Mouse (Mus musculus): ENCODE results near the gene 1700029I15Rik.
"Not testable (repeated sequence)": the region's sequence is repeated elsewhere in the genome, so short reads cannot be mapped to it uniquely, and the experiment has no call there.

Gene 1700029I15Rik

DNA sequence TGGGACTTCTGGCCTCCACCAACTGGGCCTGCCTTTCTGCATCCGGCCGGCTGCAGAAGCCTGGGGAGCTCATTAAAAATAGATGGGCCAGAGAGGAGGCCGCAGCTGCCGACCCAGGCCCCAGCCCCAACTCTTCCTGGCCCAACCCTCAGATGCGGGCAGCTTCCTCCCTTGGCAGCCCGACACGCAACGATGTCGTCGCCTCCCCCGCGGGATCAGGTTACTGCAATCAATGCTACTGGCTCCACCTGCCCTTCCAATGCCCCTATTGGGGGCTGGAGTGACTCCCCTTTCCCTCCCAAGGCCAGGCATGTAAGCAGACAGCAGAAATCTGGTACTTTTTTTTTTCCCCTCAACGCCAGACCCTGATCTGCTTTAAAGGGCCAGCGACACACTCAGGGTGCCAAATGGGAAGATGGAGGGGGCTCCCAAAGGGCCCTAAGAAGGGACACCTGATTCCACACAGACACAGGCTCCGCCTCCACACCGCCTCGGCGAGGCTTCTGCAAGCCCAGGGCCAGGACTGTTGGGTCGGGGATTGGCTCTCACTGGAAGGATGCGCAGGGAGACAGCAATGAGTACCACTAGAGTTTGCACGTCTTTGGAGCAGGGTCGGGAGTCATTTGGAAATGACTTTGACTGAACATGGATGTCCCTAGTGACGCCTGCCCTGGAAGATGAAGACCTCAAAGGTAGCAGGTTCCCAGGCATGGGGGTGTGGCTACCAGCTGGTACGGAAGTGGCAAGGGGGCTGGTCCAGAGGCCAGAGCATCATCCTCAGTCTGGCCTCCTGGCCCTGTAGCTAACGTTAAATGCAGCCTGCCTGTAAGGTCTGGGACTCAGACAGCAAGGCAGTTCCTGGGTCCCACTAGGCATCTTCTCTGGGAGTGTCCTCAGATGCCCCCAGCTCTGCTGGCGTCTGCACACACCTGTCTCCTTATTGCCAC is 10.3 kb downstream of the 1700029I15Rik start:
- peak; percentile 91 for DNase-seq

DNA sequence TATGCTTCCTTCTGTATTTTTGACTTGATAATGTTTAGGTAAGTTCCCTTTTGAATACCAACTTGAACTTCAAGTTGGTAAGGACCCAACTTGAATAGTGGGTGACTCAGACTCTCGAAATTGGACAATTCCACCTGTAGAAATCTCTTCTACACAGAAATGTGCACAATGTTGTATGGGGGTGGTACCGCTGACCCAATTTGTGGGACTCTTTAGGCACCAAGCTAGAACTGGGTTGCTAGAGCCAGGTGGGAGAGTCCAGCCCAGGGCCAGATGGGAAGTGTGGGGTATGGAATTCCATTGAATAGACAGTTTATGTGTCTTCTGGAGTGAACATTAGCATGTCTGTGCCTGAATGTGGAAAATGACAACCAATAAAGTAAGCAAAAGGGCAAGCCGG is 13.2 kb downstream of the 1700029I15Rik start:
- no peak for DNase-seq

GRCm38 (mm10) chr2:92397436-92397835 is 15.1 kb downstream of the 1700029I15Rik start:
- DNase-seq: no peak

- not testable (repeated sequence) for DNase-seq
These were observed 17.5 kb downstream of the 1700029I15Rik start for GRCm38 (mm10) chr2:92399877-92400276.

DNA sequence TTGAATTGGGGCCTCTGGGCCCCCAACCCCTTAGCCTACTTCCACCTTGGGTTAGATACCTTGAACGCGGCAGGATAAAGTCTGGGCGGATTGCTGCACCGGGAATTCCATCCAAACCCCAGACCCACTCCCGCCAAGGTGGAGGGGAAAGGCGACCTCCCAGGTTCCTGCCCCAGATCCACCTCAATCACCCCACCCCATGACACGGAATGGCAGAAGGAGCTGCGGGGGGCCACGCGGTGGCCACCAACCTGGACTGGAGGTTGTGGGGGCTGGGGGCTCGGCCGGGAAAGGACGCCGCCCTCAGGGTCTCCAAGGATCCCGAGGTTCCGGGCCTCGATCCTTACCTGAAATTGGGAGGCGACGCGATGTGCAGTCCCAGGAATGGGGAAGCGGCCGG is 18.3 kb downstream of the 1700029I15Rik start:
- no peak for DNase-seq

DNA sequence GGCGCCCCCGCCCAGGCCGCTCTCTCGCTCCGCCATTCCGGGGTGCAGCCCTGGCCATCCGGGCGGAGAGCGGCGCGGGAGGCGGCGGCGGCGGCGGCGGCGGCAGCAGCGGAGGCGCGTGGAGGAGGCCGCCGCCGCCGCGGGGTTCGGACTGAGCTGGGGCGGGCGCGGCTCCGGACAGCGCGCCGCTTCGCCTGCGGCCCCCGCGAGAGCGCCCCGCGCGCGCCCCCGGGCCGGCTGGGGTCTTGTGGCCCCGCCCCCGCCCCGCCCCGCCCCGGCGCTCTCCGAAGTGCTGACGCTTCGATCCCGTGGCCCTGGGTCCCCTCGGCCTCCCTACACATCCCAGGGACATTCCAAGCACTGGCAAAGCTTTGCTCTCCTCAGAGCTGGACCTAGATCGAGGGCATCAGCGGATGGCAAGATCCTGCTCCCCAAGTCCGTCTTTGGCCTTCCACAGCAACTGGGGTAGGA is 18.8 kb downstream of the 1700029I15Rik start, which contains the start of gene Mapk8ip1:
Mapk8ip1 (minus strand) TSS at position 173 of the 471 bp plus-strand sequence.
- DNase-seq: peak; percentile 86

- no peak for DNase-seq
These were observed 20.4 kb downstream of the 1700029I15Rik start for GRCm38 (mm10) chr2:92402591-92403326.

DNA sequence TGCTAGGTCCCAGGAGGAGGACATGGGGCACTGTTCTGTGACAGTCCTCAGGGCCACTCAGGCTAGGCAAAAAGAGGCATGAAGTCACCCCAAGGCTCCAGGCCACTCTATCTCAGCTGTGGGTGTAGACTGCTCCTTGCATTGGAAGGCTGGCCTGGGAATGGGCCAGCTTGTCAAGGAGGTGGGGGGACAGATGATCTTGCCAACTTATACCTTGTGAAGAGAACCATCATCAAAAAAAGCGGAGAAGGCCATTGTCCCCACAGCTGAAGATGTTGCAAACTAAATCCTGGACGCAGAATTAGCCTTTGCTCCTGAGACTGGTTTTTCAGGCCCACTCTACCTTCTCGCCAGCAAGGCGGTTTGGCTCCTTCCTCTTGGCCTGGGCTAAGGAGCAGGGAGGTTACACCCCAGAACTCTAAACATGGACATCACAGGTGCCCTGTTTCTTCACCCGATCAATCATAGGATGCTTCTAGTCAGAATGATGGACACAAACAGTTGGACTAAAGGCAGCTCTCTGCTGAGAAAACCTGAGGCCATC is 21.5 kb downstream of the 1700029I15Rik start:
- no peak for DNase-seq

DNA sequence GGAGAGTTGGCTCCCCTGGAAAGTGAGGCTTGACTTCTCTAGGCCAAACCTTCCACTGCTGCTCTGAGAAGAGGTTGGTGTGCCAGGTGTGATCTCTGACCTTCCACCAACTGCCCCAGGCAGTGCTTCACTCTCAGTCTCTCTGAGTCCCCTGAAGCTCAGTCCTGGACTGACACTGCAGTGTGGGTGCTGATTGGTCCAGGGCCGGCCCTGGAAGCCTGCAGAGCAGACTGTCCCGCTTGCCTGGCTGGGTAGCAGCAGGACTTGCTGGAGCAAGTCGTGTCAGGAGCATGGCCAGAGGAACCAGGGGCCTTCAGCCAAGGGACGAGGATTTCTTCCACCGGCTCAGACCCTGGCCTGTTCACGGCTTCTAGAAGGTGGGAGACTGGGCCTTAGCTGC is 22.4 kb downstream of the 1700029I15Rik start:
- DNase-seq: no peak

- peak; percentile 27 for DNase-seq
These were observed 23.3 kb downstream of the 1700029I15Rik start for GRCm38 (mm10) chr2:92405687-92406086.

- DNase-seq: no peak
These were observed 26.1 kb downstream of the 1700029I15Rik start for GRCm38 (mm10) chr2:92408309-92409045.

DNA sequence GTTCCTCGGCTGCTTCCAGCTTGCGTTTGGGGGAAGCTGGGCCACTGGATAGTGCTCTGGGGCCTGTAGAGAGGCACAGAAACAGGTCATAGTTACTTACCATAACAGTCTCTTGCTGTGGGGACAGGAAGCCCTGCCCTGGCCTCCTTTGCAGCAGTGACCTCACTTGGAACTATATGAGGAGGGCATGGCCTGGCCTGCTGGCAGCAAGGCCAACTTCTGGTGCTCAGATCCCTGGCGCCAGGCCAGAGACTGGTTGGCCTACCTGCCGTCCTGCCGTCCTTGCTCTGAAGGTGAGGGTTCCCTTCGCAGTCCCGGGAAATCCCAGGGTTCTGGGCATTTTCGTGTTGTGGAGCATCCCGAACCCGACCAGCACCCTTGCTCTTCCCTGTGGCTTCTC is 29.4 kb downstream of the 1700029I15Rik start:
- no peak for DNase-seq

DNA sequence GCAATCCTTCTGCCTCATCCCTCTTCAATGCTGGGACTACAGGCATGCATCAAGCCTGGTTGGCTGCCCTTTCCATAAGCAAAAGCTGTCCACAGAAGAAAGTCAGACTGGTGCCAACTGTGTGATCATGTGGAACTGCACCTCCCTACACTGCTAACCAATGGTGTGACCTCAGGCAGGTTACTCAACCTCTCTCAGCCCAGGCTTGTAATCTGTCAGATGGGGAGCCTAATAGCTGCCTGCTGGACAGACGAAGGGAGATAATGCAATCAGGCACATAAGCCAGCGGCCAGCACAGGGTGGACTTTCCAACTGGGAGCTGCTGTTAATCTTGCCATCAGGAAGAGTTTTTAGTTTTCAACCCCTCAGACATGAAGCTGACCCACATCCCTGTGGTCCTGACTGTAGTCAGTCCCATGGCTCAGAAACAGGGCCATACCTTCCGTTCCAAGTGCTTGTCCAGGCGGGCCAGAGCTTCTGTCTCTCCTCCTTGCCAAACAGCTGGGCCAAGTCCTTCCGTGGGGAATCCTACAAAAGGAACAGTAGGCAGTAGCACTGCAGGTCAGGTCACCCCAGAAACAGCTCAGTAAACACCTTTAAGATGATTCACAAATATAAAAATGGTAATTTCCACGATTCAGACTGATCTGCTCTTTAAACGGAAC is 39.5 kb downstream of the 1700029I15Rik start:
- no peak for DNase-seq

DNA sequence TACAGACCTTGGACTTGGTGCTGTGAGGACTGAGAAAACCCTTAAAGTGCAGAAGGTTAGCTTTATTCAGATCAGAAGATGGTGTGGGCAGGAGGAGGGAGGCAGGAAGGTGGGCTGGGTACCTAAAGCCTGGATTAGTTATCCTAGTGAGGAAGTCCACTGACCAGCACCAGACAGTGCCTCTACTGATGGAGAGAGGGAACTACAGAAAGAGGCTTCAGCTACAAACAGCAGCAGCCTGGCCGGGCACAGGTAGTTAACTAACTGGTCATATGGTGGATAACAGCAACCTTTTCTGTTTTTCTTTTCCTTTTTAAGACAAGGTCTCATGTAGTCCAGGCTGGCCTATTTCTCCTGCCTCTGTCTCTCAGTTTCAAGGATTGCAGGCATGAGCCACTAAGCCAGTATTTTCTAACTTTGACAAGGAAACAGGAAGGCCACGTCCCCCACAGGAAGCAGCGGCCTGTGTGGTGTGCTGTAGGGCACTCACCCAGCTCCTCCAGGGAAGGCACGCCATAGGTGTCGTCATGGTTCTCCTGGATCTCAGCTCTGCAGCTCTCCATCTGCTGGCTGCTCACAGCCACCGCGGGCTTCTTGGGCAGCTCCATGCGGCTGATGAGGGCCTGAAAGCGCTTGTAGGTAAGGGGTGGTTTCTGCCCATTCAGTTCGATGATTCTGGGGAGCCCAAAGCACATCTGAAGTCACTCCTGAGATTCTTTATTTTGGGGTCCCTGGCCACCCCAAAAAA is 40.2 kb downstream of the 1700029I15Rik start:
- DNase-seq: no peak

GRCm38 (mm10) chr2:92423156-92423555 is 40.8 kb downstream of the 1700029I15Rik start:
- no peak for DNase-seq

GRCm38 (mm10) chr2:92423702-92424461 is 41.5 kb downstream of the 1700029I15Rik start:
- no peak for DNase-seq

GRCm38 (mm10) chr2:92424462-92425308 is 42.3 kb downstream of the 1700029I15Rik start:
- peak; percentile 56 for DNase-seq

- no peak for DNase-seq
These were observed 43.0 kb downstream of the 1700029I15Rik start for GRCm38 (mm10) chr2:92425366-92425765.

- DNase-seq: no peak
These were observed 44.1 kb downstream of the 1700029I15Rik start for GRCm38 (mm10) chr2:92426426-92426825.

Measured in embryo, embryonic 11 days (tissue).